Mouse (Mus musculus) urinary bladder, postnatal 4 days (tissue): ENCODE data around the gene Fam185a.

Source experiments
- DNase-seq, 2 experiments: peaks; one replicate each; pipeline ENCODE4 v3.0.0; 2021 to 2022; ENCODE audit warnings: low spot score in 2 of 2

The Fam185a gene

DNA sequence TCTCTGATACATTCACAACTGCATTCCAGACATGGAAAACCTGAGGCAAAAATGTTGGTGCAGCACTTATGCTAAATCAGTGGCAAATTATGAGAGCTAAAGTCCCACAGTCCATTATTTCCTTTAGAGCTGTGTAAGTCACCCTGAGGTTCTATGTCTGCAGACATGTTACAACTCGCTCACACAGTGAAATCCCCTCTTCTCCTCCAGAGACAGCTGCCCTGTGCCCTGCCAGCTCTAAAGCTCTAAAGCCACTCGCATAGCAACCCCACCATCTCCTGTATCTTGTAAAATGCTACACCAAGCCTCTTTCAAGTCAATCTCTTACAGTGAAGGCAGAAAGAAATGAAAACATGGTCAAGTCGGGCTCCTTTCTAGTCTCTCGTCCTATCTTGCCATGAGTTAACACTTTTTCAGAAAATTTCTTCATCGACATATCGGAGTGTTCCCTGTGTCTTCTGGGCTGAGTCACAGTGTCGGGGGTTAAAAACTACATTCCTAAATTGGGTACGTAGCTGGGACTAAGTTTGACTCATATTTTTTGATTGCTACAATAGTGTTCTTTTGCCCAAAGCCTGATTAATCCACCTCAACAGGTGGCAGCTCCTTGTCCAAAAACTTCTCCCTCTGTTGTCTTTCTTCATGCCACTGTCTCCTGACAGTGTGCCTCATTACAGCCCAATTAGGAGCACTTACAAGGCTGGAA, 68.7 kb downstream of the Fam185a start:
- DNase-seq = no peak

- DNase-seq = no peak
Measured at GRCm38 (mm10) chr5:21494781-21495180, 70.0 kb downstream of the Fam185a start.

- no peak for DNase-seq
Measured at GRCm38 (mm10) chr5:21496321-21496720, 71.6 kb downstream of the Fam185a start.

DNA sequence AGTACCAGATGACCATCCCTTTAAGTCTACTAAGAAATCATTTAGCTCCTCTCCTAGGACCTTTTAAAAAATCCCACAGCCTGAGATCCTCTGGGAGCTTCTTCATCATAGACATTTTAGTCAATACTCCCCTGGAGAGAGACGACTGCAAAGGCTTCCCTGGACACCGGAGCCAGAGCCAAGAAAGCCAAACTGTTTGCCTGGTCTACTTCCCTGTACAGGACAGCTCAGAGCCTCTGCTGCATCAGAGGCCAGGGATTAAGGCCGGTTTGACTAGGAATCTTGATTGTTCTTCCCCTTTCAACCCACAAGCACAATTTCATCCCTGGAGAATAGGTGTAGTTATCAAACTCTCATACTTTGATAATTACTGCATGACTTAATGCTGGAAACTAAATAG, 72.1 kb downstream of the Fam185a start:
- DNase-seq = no peak

DNA sequence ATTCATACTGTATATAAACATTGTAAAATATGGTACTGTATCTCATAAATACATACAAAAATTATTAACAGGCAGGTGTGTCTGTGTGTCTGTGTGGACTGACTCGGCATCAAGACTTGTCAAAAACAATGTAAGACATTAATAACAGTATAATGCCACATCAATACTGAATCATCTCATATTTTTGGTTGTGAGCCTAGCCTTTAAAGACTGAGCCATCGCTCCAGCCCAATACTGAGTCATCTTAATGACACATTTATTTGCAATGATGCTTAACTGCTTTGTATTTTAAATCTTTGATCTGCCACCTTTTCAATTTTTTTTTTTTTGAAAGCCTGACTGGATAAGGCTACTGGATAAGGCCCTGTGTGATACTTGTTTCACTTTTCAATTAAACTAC, 73.7 kb downstream of the Fam185a start:
- no peak for DNase-seq

GRCm38 (mm10) chr5:21498925-21499324, 74.2 kb downstream of the Fam185a start:
- no peak for DNase-seq

- DNase-seq = no peak
Measured at GRCm38 (mm10) chr5:21500133-21500532, 75.4 kb downstream of the Fam185a start.

DNA sequence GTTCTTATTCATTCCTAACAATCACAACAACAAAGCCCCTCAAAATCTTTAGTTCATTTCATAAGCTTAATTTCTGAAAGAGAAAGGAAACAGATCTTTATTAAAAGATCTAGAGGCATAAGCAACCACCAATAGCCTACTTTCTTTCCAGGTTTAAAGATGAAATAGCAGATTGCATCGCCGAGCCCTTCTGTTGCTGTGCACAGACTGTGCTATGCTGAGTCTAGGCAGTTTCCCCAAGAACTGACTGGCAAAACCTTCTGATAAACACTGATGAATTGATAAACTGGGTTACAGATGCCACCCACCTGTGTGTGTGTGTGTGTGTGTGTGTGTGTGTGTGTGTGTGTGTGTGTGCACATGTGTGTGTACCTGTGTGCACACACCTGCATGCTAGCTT, 76.2 kb downstream of the Fam185a start:
- no peak for DNase-seq

DNA sequence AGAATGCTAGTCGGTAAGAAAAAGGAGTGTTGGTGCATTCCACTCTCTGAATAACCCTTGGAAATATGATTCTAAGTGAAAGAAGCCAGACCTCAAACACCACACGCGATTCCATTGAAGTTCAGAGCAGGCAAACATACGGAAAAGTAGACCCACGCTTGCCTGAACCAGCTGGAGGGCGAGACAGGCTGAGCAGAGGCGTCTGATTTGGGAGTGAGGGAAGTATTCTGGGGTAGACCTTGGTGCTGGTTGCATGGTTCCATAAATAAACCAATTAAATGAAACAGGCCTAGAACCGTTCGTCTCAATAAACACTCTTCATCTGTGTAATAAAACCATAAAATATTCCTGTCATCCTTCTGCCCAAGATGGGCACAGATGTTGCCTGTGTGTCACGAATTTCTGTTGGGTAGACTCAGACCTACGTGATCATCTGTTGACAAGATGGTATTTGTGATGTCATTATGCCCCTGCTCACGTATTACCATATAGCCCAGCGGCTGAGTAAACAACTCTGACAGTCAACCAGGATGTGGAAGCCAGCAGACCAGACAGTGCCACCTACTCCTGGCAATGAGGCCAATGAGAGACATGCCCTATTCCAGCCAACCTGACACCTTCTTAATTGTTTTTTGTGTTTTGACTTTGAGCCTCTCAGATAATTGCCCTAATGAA, 78.3 kb downstream of the Fam185a start:
- no peak for DNase-seq

DNA sequence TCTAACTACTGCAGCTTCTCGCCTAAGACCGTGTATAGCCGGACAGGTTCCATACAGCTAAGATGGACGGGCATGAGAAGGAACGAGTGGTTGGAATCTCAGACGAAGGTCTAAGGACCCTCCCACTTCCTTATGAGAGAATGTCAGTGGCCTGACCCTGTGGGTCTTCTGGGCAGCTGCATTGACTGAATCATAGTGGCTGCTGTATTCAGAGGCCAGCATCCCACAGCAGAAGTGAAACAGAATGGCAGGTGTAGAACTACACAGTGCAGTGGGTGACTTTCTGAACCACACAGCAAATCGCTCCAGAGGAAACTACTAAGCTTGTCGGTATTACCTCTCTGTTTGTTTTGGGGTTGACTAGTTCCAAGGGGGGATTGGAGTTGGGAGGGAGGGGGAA, 80.4 kb downstream of the Fam185a start:
- DNase-seq = no peak

- no peak for DNase-seq
Measured at GRCm38 (mm10) chr5:21506887-21507286, 82.1 kb downstream of the Fam185a start.

DNA sequence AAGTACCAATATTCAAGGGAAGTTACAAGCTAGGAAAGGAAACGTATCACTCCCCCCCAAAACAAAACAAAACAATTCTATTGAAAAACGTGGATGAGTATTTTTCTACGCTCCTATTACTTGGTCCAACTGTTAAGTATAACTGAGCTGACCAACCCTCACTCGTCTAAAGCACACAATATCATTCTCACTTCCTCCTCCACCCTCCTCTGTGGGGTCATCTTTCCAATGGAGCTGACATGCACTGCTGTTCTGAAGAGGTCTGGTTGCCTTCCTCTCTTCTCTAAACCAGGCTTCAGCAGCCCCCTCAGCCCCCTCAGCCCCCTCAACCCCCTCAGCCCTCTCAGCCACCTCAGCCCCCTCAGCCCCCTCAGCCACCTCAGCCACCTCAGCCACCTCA, 85.0 kb downstream of the Fam185a start:
- DNase-seq = no peak

DNA sequence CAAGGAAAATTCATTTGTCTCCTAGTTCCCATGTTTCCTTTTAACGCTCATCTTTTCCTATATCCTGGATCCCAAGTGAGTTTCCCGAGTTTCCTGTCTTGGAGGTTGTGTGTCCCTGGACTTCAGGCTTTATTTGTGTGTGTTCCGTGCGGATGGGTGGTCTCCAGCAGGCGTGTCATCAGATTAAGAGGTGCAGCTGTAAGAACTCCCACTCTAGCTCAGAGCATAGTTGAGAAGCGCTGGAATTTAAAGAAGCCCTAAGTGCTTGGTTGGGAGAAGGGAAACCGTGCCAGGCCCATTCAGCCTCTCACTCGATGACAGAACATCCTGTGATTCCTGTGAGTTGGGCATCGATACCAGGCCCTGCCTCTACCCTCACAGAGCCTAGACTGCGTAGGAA, 88.6 kb downstream of the Fam185a start:
- DNase-seq = no peak

- no peak for DNase-seq
Measured at GRCm38 (mm10) chr5:21517562-21517961, 92.8 kb downstream of the Fam185a start.

DNA sequence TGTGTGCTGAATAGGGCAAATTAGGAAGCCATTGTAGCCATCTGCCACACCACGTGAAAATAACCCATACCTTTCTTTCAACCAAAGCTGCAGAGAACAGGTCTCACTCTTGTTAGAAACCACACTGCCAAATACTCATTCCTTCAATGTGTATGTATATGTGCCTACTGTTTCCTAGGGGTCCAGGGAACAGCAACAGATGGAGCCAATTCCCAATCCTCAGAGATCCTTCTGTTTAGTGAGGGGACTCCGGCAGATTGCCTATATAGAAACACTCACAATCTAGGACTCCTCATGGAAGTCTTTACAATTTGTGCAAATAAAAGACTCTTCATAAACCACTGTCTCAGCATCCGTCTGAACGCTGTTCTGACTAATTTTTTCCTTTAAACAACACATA, 93.4 kb downstream of the Fam185a start:
- no peak for DNase-seq

DNA sequence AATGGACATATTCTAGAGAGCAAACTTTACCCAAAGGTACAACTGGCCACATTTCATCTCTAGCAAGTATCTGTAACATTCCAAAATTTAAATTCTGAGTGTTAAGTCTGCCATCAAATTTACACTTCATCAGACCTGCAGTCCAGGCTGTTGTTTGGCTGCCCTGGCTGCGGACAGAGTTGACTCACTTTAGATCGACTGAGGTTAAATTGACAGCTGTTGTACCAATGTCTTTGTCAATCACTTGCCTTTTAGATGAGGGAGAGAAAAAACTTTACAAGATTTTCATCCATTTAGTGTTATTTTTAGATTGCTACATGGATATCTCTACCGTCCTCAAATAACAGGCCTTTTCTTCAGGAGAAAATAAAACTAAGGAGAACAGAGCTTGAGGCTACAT, 94.4 kb downstream of the Fam185a start:
- no peak for DNase-seq

- no peak for DNase-seq
Measured at GRCm38 (mm10) chr5:21526835-21527485, 102.2 kb downstream of the Fam185a start.

- peak in 1 of 2 experiments; percentile 51 for DNase-seq
Measured at GRCm38 (mm10) chr5:21527488-21527911, 102.7 kb downstream of the Fam185a start.

GRCm38 (mm10) chr5:21528068-21528842, 103.5 kb downstream of the Fam185a start:
- no peak for DNase-seq

GRCm38 (mm10) chr5:21529110-21529720, 104.5 kb downstream of the Fam185a start:
- no peak for DNase-seq
